Mouse (Mus musculus) liver, adult 2 months (tissue): ENCODE data around the gene Trio. TPM values are rescaled to one million over a fixed set of nuclear protein-coding genes. Genes with fewer than 3 reads are reported as not detected.

Experiments
- DNase-seq: peaks from one replicate; pipeline ENCODE4 v3.0.0-alpha.2; 2011; ENCODE audit warnings: low read depth, low spot score; ENCODE audit errors: extremely low read depth
- H3K27ac ChIP-seq: fragments of 200-500 bp; replicated peaks from 2 replicates; pipeline ENCODE4 v1.5.1; 2012; ENCODE audit warnings: low read depth, mild to moderate bottlenecking, control low read depth, inconsistent platforms, low read length; ENCODE audit not compliant: insufficient read depth
- H3K27me3 ChIP-seq: fragments of 200-500 bp; 2 replicates; pipeline ENCODE4 v1.6.1; 2012; ENCODE audit warnings: mild to moderate bottlenecking, moderate library complexity, low read length, inconsistent platforms; ENCODE audit not compliant: control insufficient read depth, insufficient read depth
- H3K36me3 ChIP-seq: fragments of 200-500 bp; 2 replicates; pipeline ENCODE4 v1.6.1; 2012; ENCODE audit warnings: low read length, inconsistent platforms; ENCODE audit not compliant: control insufficient read depth, insufficient read depth
- H3K4me1 ChIP-seq: fragments of 200-500 bp; 2 replicates; pipeline ENCODE4 v1.6.1; 2011; ENCODE audit warnings: low read length; ENCODE audit not compliant: control insufficient read depth, insufficient read depth
- H3K4me3 ChIP-seq: fragments of 200-500 bp; 2 replicates; pipeline ENCODE4 v1.5.1; 2011; ENCODE audit warnings: low read depth, mild to moderate bottlenecking, control low read depth, low read length, moderate library complexity; ENCODE audit not compliant: insufficient read depth
- H3K79me2 ChIP-seq: fragments of 200-500 bp; 2 replicates; pipeline ENCODE4 v1.6.1; 2012; ENCODE audit warnings: inconsistent platforms, mild to moderate bottlenecking, low read length, moderate library complexity; ENCODE audit not compliant: control insufficient read depth, insufficient read depth
- H3K9ac ChIP-seq: fragments of 200-500 bp; 2 replicates; pipeline ENCODE4 v1.6.1; 2012; ENCODE audit warnings: low read depth, mild to moderate bottlenecking, control low read depth, inconsistent platforms, low read length
- CTCF ChIP-seq: fragments of 200-500 bp; IDR thresholded peaks from 2 replicates; pipeline ENCODE4 v1.5.1; 2011; ENCODE audit warnings: low read depth, low read length, control low read depth
- POLR2A ChIP-seq: fragments of 200-500 bp; IDR thresholded peaks from 2 replicates; pipeline ENCODE4 v1.6.1; 2011; ENCODE audit warnings: low read length, control low read depth; ENCODE audit not compliant: insufficient read depth; ENCODE audit errors: extremely low read depth
- WGBS: fragments of 180-500 bp; shearing (Covaris S2); methylation state at CpG from one replicate; pipeline ENCODE4 v1.1.7; 2018; 5-methylcytosine and 5-hydroxymethylcytosine counted together
- polyA plus RNA-seq: library from polyadenylated mRNA; depleted of rRNA; stranded (reverse); fragments of >200 nt; gene quantifications from 2 replicates; pipeline ENCODE4 v1.2.3, GENCODE M21; 2012
- total RNA-seq: library from RNA; depleted of rRNA; stranded (reverse); fragments of >200 nt; gene quantifications from 2 replicates; pipeline ENCODE4 v1.2.3, GENCODE M21; 2014

The Trio gene
- total and polyA plus RNA-seq, 2 experiments, result 10.6 to 17.9 TPM

DNA sequence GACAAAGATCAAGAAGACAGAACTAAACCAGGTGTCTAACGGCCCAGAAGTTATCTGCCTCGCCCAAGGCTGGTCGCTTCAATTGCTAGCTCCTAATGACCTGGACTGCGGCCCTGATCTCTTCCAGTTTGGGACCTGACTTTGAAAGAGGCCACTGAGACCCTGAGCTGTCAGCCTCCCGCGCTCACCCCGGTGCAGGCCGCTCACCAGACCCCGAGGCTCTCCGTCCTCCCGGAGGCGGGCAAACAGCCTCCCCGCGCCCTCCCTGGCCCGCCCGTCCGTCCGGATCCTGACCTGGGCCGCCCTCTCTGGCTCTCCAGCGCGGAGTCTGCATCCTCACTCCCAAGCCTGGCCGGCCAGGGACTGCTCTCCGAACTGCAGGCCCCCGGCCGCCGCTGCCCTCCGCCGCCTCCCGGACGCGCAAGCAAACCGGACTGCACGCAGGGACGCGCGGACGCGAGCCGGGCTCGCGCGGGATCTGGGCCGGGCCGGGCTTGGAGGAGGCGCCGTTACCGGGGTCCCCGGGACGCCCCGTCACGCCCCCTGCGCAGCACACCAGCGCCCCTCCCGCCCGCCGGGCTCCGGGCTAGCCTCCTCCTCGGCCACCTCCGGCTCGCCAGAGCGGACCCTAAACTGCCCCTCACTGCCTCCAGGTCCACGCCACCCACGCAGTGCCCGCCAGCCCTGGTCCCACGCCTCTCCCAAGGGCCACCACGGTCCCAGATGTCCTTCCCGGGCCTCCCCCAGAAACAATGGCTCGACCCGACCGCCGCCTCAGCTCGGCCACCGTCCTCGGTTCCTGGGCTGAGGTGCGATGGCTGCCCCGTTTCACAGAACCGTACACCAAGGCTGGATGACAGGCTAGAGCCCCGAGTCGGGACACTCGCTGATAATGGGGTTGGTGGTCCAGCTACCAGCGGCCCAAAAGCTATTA lies 1.4 kb downstream of the Trio start:
- Histone ChIP-seq H3K27ac (peak overlapping the region; percentile 23), H3K4me3 (peak overlapping the region; percentile 80), H3K9ac (peak overlapping the region; percentile 90), H3K27me3 (no peaks in the 10 kb centered on the region), H3K4me1 (peaks cover 13% of the 10 kb centered on the region), H3K36me3 (no peaks in the 10 kb centered on the region), H3K79me2 (peaks cover 33% of the 10 kb centered on the region)
- TF ChIP-seq CTCF, result no peak
- 0 out of 2 replicates have a peak, but pooled peaks have one; percentile 5 for TF ChIP-seq POLR2A
- DNase-seq, result peak; percentile 41
- 1% methylated on average over 79 of the region's 81 CpGs for WGBS

DNA sequence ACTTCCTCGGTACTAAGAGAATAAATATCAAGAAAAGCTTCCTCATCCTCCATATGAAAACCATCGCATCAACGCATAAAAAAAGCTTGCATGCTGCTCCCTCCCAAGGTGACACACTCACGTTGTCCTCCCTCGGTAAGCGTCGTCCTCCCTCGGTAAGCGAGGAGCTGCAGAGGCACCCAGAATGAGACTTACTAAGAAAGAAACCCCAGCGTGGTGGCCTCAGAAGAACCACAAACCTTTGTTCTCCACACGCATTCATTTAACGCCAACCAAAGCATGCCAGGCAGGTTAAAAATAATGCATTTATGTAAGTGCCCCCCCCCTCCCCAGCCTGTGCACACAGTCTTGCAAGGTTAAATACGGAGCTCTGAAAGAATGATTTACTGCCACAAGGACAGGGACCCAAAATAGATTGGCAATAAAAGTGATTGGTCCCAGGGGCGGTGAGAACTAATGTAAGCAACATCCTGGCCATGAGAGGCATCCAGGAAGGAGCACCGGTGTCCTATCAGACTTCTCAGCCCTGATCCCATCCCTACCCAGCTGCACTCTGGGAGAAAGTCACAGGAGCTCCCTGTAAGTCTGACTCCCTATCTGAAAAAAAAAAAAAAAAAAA lies 3.9 kb downstream of the Trio start:
- no peak overlapping the region for H3K9ac ChIP-seq
- no peaks in the 10 kb centered on the region for H3K36me3 ChIP-seq
- no peak for DNase-seq
- no peak overlapping the region for H3K27ac ChIP-seq
- H3K27me3 ChIP-seq, result no peaks in the 10 kb centered on the region
- 52% methylated on average over 15 of the region's 15 CpGs for WGBS
- H3K4me3 ChIP-seq, result no peak overlapping the region
- TF ChIP-seq CTCF, result no peak
- no peak for TF ChIP-seq POLR2A
- peaks cover 44% of the 10 kb centered on the region for H3K79me2 ChIP-seq
- peaks cover 13% of the 10 kb centered on the region for H3K4me1 ChIP-seq

- Histone ChIP-seq H3K36me3 (no peaks in the 10 kb centered on the region), H3K79me2 (peaks cover 62% of the 10 kb centered on the region), H3K4me3 (no peak overlapping the region), H3K27me3 (no peaks in the 10 kb centered on the region), H3K4me1 (peaks cover 13% of the 10 kb centered on the region), H3K9ac (no peak overlapping the region), H3K27ac (0 out of 2 replicates have a peak overlapping the region, but pooled peaks have one; percentile 3)
- TF ChIP-seq POLR2A (no peak), CTCF (peak; percentile 29; the same call in 1 of the 2 replicates)
- 17% methylated on average over 7 of the region's 7 CpGs for WGBS
- peak; percentile 91 for DNase-seq
These were observed 6.1 kb downstream of the Trio start for GRCm38 (mm10) chr15:28019393-28020070.

DNA sequence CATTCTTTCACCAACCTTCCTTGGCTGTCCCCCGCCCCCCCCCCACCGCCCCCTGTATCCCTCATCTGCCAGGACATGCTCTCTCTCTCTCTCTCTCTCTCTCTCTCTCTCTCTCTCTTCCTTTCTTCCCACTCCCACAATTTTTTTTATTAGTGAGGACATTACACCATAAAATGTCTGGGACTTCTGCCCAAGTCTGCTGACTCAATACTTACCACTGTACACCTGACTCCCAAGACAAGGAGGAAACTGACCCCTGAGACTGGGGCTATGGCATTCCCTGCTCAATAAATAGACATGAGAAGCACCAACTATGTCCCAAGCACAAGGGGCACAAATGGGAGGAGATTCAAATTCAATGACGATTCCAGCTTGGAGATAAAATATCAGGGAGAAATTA lies 18.1 kb downstream of the Trio start:
- TF ChIP-seq POLR2A (no peak), CTCF (no peak)
- peaks cover 68% of the 10 kb centered on the region; the same call in 1 of the 2 replicates for H3K79me2 ChIP-seq
- 77% methylated on average over 3 of the region's 3 CpGs for WGBS

GRCm38 (mm10) chr15:28004192-28004767 lies 21.4 kb downstream of the Trio start:
- peaks cover 17% of the 10 kb centered on the region for H3K4me1 ChIP-seq
- 88% methylated on average over 5 of the region's 5 CpGs for WGBS
- H3K9ac ChIP-seq, result no peak overlapping the region
- peaks cover 46% of the 10 kb centered on the region; the same call in 1 of the 2 replicates for H3K79me2 ChIP-seq
- no peak overlapping the region for H3K27ac ChIP-seq
- H3K4me3 ChIP-seq, result no peak overlapping the region
- TF ChIP-seq CTCF (no peak), POLR2A (no peak)
- no peaks in the 10 kb centered on the region for H3K27me3 ChIP-seq
- no peaks in the 10 kb centered on the region for H3K36me3 ChIP-seq
- no peak for DNase-seq

More for the DNA sequence above, 18.1 kb downstream of the Trio start:
- DNase-seq, result no peak
- Histone ChIP-seq H3K9ac (no peak overlapping the region), H3K36me3 (no peaks in the 10 kb centered on the region), H3K27me3 (no peaks in the 10 kb centered on the region), H3K4me1 (no peaks in the 10 kb centered on the region; the same call in 1 of the 2 replicates), H3K27ac (no peak overlapping the region), H3K4me3 (no peak overlapping the region)
